Mouse (Mus musculus): ENCODE results near the gene Depdc1b.

The Depdc1b gene

DNA sequence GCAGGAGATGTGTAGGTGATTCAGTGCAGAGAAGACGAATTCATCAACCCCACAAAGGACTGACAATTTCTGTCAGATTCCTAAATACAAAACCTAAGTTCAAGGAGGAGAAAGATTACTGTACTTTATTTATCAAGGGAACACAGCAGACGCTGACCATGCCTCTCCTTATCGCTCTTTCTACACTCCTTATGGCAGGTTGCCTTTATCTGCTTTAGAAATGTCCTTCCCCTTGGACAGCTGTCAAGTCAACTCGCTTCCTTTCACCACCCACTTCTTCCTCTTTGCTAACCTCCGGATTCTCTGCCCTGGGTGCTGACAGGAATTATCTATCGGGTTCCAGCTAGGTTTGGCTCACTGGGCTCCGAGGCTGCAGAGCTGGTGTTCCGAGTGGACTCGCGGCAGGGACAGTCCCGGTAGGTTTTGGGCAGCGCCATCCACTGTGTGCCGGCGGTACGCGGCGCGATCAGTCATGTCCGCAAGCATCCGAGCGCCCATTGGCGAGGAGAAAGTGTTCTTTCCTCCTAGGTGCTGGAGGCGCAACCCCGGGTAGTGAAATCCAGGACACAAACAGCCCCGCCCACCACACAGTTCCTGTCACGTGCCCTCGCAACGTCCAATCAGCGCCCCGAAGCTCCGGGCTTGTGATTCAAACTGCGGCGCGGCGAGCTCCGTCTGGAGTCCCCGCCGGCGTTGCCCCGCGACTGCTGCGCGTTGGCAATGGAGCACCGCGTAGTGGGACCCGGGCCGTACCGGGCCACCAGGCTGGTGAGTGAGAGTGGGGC lies at the start of gene Depdc1b:
Gene Depdc1b, plus strand, starts transcription at position 631 of the 785 bp plus-strand sequence.
- DNase-seq (ENCODE audit: extremely low spot score), result peak; percentile 92

DNA sequence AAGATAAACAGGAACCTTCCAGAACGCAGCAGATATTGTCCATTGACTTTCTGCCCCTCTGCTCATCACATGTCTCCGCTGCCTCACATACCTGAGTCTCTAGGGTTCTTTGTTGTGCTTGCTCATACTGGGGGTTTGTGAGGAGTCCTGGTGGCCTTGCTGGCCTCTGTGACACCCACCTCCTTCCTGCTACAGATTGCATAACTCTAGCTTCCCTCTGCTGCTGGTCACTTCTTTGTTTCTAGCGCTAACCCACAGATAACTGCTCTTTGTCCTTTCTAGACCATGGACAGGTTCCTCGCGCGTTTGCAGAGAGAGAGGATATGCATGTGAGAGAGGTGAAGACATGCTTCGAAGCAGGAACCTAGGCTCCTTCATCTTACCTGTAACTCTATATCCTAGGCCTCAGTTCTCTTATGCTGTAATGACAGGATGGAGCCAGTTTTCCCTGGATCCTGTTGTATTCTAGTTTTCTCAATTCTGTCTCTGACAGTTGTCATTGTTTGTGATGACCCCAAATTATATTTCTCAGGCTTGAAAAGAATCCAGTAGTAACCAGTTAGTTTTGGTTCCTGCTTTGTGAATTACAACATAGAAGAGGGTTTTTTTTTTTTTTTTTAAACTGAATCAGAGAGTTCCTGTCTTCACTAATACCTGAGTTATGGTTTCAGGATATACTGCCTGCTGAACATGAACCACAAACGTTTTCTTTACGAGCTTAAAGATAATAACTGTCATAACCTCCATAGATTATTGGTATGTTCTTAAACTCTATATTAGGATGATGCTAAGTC lies 48.1 kb upstream of the Depdc1b start:
- no peak for DNase-seq (ENCODE audit: extremely low spot score)

DNA sequence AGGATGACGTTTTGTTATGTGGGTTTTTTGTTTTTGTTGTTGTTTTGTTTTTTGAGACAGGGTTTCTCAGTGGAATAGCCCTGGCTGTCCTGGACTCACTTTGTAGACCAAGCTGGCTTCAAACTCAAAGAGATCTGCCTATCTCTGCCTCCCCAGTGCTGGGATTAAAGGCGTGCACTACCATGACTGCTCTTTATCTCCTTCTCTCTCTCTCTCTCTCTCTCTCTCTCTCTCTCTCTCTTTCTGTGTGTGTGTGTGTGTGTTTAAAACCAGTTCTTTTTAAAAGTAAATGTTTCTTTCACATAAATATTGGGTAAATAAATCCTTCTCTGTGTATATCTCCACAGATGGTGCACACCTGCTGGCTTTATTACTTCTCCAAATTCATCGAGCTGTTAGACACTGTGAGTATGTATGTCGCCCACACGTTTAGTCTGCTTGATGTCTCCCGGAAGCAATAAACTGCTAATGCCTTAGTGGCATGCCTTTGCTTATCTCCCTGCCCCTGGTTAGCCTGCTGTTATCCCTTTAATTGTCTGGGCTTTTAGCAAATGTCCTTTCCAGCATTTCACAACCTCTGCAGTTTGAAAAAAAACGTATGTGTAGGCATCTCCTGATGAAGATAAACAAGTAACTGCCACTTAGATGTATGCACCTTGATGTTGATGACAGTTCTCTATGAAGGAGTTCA lies 44.5 kb upstream of the Depdc1b start:
- no peak for DNase-seq (ENCODE audit: extremely low spot score)

DNA sequence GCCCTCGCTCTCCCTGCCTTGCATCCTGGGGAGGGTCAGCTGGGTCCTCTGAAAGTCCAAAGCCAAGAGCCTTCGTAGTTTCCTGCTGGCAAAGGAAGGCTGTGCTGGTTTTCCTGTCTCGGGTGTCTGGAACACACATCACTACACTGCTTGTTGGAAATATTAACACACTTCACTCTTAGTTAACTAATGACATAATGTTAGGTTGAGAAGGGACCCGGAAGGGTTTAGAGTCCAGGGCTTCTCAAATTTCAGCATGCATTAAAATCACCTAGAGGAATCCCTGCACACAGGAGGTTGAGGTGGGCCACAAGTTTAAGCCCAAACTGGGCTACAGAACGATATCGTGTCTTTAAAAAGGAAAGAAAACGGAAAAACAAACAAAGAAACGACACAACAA lies 43.8 kb upstream of the Depdc1b start:
- DNase-seq (ENCODE audit: extremely low spot score), result peak; percentile 2

DNA sequence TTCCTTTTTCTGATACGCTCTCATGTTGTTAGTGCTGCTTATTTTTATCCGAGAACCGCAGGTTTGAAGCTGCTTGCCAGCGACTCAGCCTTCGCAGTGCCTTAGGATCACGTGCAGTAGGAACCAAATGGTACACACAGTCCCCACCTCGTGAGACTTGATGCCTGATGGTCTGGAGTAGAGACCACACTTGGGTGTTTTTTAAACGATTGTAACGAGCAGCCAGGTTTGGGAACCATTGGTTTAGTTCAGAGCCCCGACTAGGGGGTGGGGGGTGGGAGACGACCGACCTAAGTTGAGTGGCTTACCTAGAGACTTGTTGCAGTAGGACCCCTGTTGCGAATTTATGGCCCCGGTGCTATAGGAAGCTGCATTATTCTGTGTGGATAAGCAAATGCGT lies 43.1 kb upstream of the Depdc1b start:
- peak; percentile 4 for DNase-seq (ENCODE audit: extremely low spot score)

DNA sequence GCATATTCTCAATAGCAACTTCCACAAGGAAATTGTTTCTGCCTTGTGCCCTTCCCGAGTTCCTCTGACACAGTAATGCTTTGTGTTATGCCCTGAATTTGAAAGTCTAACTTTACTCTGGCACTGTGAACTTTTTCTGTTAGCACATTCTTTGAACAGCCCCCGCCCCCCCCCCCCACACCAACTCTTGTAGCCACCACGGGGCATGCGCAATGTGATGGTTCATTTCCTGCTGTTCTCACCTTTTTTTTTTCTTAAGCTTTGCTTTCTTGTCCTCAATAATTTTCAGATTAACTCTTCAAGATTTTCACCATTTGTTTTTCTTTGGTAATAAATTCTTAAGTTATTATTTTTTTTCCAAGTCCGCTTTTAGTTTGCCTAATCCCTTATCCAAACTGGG lies 42.7 kb upstream of the Depdc1b start:
- DNase-seq (ENCODE audit: extremely low spot score), result no peak

DNA sequence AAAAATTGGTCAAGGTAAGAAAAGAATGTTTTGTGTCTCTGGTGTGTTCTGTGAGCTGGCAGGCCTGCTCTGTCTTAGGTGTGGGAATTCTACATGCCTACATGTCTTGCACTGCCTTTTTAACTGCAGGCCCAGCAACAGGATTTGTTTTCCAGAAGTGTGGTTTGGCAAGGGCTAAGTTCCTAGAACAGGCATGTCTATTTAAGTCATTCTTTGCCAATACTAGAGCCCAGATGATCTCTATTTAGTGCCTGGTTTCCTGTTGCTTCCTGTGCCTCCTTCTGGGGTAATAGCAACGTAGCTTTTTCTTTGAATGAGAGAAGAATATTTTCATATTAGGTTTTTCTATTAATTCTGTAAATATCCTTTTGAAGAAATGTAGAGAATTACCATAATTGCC lies 39.6 kb upstream of the Depdc1b start:
- DNase-seq (ENCODE audit: extremely low spot score), result no peak

DNA sequence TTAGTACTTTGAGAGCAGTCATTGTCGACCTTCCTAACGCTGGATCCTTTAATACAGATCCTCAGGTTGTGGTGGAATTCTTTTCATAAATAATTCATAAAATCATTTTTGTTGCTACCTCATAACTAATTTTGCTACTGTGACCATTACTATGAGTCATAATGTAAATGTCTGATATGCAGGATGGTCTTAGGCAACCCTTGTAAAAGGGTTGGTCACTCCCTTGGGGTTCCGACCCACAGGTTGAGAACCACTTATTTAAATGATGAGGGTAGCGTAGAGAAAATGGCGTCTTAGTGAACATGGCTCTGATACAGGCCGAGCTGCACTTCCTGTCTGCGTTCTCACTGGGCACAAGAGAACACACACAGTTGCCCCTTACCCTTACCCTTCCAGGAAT lies 38.8 kb upstream of the Depdc1b start:
- DNase-seq (ENCODE audit: extremely low spot score), result no peak

DNA sequence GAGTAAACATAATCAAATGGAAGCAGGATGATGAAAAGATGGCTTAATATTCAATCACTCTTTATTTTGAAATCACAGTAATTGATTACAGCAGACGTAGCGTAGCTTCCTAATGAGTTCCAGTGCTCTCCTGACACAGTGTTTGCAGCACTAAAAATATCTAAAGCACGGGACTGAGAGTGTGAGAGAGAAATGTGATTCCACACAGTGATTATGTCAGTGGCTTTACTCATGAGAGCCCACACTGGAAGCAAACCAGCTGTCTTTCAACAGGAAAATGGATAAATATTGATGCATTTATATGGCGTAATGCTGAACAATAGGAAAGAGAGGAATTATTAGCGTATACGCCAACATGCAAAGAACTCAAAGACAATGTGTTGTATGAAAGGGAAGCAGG lies 37.5 kb upstream of the Depdc1b start:
- no peak for DNase-seq (ENCODE audit: extremely low spot score)

DNA sequence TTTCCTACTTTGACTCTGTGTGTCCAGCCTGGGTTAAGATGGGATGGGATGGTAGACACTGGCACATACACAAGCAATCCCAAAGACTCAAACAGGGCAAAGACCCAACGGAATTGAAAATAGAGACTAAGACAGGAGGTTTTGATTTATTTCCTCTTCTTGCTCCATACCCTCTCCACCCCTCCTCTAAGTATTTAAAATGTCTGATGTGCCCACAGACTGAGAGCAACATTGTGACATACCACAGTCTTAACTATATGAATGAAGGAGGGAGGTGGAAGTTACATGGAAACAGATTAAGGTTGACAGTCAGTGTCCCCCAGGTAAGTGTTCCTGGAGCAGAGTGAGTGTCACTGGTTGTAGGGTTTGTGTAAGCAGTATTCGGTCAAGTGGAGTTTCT lies 31.8 kb upstream of the Depdc1b start:
- DNase-seq (ENCODE audit: extremely low spot score), result no peak

DNA sequence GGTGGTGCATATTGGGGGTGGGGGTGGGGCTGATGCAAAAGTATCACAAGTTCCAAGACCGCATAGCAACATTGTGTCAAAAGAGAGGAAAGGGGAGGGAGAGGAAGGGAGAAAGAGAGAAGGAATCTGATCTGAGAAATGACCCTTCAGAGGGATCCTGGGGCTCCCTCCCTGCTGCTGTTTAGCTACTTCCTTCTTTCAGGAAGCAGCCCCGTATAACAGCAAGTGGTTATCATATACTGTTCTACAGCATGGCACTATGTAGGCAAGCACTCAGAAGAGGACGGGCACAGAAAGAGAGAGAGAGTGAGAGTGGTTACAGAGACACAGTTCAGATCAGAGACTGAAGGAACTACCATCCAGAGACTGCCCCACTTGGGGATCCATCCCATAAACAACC lies 28.2 kb upstream of the Depdc1b start:
- DNase-seq (ENCODE audit: extremely low spot score), result no peak

DNA sequence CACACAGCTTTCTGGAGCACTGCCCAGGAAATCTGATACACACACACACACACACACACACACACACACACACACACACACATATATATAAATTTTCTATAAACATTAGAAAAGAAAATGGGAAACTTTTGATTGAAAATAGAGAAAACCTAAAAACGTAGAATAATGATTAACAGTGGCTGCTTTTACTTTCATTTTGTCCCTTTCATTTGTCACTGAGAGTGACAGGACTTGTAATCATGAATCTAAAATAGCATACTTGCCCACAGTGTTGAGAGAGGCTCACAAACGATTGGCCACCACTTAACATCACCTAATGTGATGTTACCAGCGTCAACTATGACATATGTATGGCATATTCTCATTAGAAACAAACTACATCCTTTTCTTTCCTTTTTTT lies 26.7 kb upstream of the Depdc1b start:
- DNase-seq (ENCODE audit: extremely low spot score), result no peak

DNA sequence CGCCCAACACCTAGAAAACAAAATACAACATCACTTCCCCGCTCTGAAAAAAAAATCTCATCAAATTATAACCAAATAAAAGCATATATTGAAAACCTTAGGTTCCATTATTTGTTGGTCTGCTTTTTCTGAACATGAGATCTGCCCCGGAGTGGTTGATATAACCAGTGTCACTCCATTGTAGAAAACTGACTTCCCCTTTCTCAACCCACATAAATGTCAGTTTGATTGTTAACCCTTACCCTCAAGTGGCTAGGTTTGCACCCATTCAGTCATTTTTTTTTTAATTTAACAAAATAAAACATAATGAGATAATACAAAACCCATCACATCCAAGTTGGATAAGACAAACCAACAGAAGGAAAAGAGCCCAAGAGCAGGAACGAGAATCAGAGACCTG lies 25.8 kb upstream of the Depdc1b start:
- no peak for DNase-seq (ENCODE audit: extremely low spot score)

DNA sequence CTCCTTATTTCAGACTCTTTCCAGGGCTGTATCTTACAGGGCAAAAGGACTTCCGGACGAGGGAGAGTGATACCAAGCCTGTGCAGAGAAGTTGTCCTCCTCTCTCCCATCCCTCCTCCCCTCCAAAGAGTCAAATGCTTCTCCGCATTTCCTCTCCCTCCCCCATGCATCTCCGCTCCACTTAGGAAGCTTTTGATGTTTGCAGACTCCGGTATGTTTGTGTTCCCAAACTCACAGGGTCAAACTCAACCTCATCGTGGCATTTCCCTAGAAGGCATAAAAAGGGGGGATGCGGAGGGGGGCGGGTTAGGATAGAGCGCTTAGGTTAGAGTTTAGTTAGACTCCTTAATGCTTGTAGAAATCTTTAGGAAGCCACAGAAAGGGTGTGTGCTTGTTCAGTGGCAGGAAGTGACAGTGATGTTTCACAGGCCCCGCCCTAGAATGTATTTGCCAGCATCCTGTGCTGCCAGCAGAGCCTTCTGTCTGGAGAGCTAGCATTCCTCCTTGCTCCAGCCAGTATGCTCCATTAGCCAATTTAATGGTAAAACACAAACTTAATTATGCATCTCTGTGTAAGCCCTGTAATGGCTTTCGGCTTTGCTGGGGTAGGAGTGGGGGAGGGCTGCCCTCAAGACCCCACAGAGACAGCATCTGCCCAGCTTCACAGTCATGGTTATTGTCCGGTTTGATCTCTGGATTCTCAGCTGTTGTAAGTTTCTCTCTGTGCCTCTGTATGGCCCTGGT lies 18.6 kb upstream of the Depdc1b start:
- DNase-seq (ENCODE audit: extremely low spot score), result peak; percentile 71

DNA sequence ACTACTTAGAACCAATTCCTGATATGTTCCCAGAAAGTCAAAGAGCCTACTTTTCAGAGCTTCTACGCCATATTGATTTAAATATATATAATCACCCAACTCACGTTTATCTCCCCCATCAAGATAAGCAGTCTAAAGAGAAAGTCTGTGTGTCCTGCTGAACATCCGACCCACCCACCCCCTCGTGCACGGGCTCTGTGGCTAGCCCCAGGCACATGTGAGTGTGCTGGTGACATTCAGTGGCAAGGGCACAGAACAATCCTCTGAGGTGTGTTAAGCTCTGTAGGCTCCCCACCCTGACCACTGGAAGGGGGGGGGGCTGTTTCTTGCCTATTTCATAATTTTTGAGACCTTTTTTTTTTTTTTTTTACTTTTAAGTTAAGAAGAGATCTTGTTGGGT lies 17.9 kb upstream of the Depdc1b start:
- DNase-seq (ENCODE audit: extremely low spot score), result no peak

DNA sequence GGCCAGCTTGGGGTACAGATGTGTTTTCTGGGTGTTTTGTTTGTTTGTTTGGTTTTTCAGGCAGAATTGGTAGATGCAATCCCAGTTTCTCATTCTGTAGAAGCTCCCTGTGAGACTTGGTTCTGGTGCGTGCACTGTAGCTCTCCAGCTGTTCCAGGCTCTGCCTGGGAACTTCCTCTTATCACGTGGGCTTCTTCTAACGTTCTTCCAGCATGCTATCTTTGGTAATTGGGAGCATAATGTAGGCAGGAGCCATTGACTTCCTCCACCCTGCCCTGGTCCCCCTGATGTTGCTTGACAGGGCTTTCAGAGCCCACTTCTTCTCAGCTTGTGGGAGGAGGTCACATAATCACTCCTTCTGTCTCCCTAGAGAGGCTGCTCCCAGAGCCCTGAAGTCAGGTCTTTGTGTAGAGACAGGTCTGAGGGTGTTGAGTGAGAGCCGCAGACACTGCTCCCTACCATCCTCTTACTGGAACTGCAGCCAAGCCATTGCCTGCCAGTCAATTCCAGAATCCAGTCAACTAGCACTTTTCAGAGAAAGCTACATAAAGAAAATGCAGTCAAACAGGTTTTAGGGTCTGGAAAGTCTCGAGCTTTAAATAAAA lies 15.7 kb upstream of the Depdc1b start:
- DNase-seq (ENCODE audit: extremely low spot score), result peak; percentile 54

DNA sequence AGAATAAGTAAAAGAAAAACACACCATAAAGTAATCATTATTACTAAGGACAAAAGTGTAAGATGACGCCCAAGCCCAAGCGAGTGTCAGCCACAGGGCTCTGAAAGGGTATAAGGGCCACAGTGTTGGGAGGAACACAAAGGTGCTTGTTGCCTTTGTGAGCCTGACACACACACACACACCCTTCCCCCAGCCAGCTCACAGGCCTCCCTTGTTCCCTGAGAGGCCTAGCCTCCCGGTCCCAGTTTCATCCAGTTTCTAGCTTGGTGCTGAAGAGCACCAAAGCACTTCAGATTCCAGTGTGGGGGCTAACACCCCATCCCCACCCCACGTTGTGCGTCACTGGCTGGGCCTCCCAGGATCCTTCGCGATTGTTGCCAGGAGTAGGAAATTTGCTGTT lies 14.7 kb upstream of the Depdc1b start:
- DNase-seq (ENCODE audit: extremely low spot score), result peak; percentile 16

DNA sequence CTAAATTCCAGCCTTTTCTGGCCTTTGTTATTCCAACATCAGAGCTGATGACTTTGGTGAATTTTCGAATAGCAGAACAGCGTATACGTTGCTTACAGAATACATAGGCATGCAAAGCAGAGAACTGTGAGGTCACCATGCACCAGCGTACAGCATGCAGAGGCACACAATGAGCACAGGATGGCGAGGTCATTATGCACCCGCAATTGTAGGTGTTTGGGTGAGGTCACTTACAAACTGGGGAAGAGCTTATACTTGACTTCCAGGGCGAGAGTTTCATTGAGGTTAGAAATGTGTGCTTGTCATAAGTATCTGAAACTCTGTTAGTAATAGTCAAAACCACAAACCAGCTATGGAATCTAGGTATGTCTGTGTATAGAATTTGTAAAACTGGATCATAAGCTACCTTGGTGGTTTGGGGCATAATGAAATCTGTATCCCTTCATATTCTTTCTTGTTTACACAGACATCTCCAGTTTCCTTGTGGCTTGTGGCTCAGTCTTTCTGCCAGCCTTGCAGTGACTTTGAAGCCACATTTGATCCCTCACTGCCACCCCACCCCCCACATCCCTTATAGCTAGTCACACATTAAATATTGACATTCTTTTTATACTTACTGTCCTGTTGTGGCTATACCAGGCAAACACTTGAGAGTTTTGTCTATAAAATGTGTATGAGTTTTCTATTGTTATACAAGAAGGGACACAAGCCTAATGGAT lies 13.0 kb upstream of the Depdc1b start:
- no peak for DNase-seq (ENCODE audit: extremely low spot score)

DNA sequence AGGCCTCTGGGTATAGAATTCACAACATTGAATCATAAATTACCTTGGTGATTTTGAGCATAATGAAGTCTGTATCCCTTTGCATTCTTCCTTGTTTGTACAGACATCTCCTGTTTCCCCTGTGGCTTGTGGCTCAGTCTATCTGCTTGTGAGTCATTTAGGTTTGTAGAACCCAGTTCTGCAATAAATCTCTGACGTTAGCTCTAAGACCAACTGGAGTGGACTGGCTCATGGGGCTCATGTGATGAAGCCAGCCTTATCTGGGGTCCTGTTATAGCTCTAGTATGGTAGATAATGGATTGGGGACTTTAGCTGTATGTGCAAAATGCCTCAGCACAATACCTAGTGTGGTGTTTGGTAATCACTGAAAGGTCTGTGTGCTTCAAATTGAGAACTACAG lies 12.3 kb upstream of the Depdc1b start:
- DNase-seq (ENCODE audit: extremely low spot score), result no peak

DNA sequence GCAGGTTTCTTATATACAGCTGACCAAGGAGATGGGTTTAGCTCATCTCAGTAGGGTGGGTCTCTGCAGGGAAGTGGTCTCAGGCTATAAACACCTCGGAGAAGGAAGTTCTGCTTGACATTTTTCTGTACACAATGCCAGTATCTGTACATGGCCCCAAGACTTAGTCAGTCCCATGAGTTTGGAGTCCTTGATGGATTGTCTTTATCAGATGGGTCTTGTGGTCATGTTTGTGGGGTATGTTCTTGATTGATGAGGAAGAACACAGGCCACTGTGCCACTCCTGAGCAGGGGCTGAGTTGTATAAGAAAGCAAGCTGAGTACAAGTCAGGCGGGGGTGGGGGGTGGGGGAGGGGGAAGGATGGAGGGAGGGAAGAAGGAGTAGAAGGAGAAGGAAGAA lies 11.5 kb upstream of the Depdc1b start:
- DNase-seq (ENCODE audit: extremely low spot score), result no peak

DNA sequence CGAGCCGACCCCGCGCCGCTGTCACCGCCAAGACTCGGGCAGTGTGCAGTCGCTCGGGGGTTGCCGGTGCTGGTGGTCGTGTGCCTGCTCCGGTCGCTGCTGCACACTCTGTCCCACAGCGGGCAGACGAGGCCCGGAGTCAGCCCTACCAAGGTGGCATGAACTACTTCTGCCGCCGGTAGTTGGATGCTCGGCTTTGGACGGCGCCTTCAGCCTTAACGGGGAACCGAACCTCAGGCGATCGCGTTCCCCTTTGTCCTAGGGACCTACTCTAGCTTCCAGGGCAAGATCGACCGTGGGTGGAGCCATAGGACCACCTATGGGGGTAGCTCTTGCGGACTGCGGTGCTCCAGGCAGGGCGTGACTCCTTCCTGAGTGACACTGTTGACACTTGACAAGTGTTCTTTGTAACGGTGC lies 363 bp downstream of the Depdc1b start:
- no peak for DNase-seq (ENCODE audit: extremely low spot score)
